Mouse (Mus musculus) kidney, adult 2 months (tissue): ENCODE data around the gene Gm7534. TPM values are rescaled to one million over a fixed set of nuclear protein-coding genes. Genes with fewer than 3 reads are reported as not detected.
"Not testable (repeated sequence)": the region's sequence is repeated elsewhere in the genome, so short reads cannot be mapped to it uniquely, and the experiment has no call there.

ENCODE experiments used
- DNase-seq: peaks from one replicate; pipeline ENCODE4 v3.0.0; 2021
- H3K27ac ChIP-seq: fragments of 200-500 bp; 2 replicates; pipeline ENCODE4 v1.5.1; 2012; ENCODE audit warnings: low read depth, low read length, control low read depth, inconsistent platforms; ENCODE audit not compliant: insufficient read depth
- H3K27me3 ChIP-seq: fragments of 200-500 bp; replicated peaks from 2 replicates; pipeline ENCODE4 v1.6.1; 2012; ENCODE audit warnings: mild to moderate bottlenecking, moderate library complexity, low read length, inconsistent platforms; ENCODE audit not compliant: control insufficient read depth, insufficient read depth
- H3K36me3 ChIP-seq: fragments of 200-500 bp; 2 replicates; pipeline ENCODE4 v1.6.1; 2012; ENCODE audit warnings: mild to moderate bottlenecking, moderate library complexity, low read length, inconsistent platforms; ENCODE audit not compliant: control insufficient read depth, insufficient read depth
- H3K4me1 ChIP-seq: fragments of 200-500 bp; 2 replicates; pipeline ENCODE4 v1.6.1; 2011; ENCODE audit warnings: low read length; ENCODE audit not compliant: control insufficient read depth, insufficient read depth
- H3K4me3 ChIP-seq: fragments of 200-500 bp; 2 replicates; pipeline ENCODE4 v1.5.1; 2011; ENCODE audit warnings: mild to moderate bottlenecking, low read depth, low read length, control low read depth; ENCODE audit not compliant: insufficient read depth
- CTCF ChIP-seq: fragments of 200-500 bp; conservative IDR thresholded peaks from 2 replicates; pipeline ENCODE4 v1.5.1; 2011; ENCODE audit warnings: low read depth, mild to moderate bottlenecking, control low read depth, low read length, moderate library complexity, mixed read lengths; ENCODE audit not compliant: insufficient read depth, insufficient read length
- POLR2A ChIP-seq: fragments of 200-500 bp; IDR thresholded peaks from one replicate; pipeline ENCODE4 v1.6.1; 2011; ENCODE audit warnings: low read depth, low read length, control low read depth
- WGBS: fragments of 180-500 bp; shearing (Covaris S2); methylation state at CpG from one replicate; pipeline ENCODE4 v1.1.7; 2018; 5-methylcytosine and 5-hydroxymethylcytosine counted together
- polyA plus RNA-seq: library from polyadenylated mRNA; depleted of rRNA; stranded (reverse); fragments of >200 nt; gene quantifications from 2 replicates; pipeline ENCODE4 v1.2.3, GENCODE M21; 2012; rRNA removed

Gene Gm7534
- polyA plus RNA-seq, 1 experiment: not detected

GRCm38 (mm10) chr4:134156744-134157143 is 46.1 kb downstream of the Gm7534 start:
- Histone ChIP-seq H3K4me3 (no peak overlapping the region), H3K4me1 (peaks cover 16% of the 10 kb centered on the region), H3K27ac (no peak overlapping the region), H3K36me3 (no peaks in the 10 kb centered on the region; the same call in 1 of the 2 replicates), H3K27me3 (no peaks in the 10 kb centered on the region)
- no peak for DNase-seq
- TF ChIP-seq POLR2A: no peak
- TF ChIP-seq CTCF: no peak
- WGBS: 55% methylated on average over 8 of the region's 8 CpGs

GRCm38 (mm10) chr4:134155961-134156465 is 46.8 kb downstream of the Gm7534 start:
- no peak for TF ChIP-seq CTCF
- TF ChIP-seq POLR2A: no peak
- H3K4me1 ChIP-seq: peaks cover 23% of the 10 kb centered on the region
- no peak for DNase-seq
- no peaks in the 10 kb centered on the region for H3K27me3 ChIP-seq
- peaks cover 5% of the 10 kb centered on the region; the same call in 1 of the 2 replicates for H3K36me3 ChIP-seq
- H3K27ac ChIP-seq: no peak overlapping the region
- 90% methylated on average over 10 of the region's 10 CpGs for WGBS
- no peak overlapping the region for H3K4me3 ChIP-seq

GRCm38 (mm10) chr4:134155531-134155930 is 47.3 kb downstream of the Gm7534 start:
- Histone ChIP-seq H3K27ac (no peak overlapping the region), H3K36me3 (peaks cover 5% of the 10 kb centered on the region; the same call in 1 of the 2 replicates), H3K27me3 (no peaks in the 10 kb centered on the region), H3K4me1 (peaks cover 23% of the 10 kb centered on the region), H3K4me3 (no peak overlapping the region)
- TF ChIP-seq CTCF: no peak
- no peak for TF ChIP-seq POLR2A
- 89% methylated on average over 6 of the region's 6 CpGs for WGBS
- no peak for DNase-seq

GRCm38 (mm10) chr4:134154354-134154753 is 48.5 kb downstream of the Gm7534 start:
- peak; percentile 90 for DNase-seq
- Histone ChIP-seq H3K4me3 (peak overlapping the region; percentile 20), H3K27ac (peak overlapping the region; percentile 79)

GRCm38 (mm10) chr4:134153656-134154055 is 49.1 kb downstream of the Gm7534 start:
- no peak for TF ChIP-seq POLR2A
- no peak for TF ChIP-seq CTCF
- Histone ChIP-seq H3K4me3 (peak overlapping the region; percentile 8; the same call in 1 of the 2 replicates), H3K36me3 (peaks cover 5% of the 10 kb centered on the region; the same call in 1 of the 2 replicates), H3K27ac (peak overlapping the region; percentile 79), H3K27me3 (no peaks in the 10 kb centered on the region), H3K4me1 (peaks cover 17% of the 10 kb centered on the region)
- WGBS: 73% methylated on average over 3 of the region's 3 CpGs
- DNase-seq: peak; percentile 50

More at GRCm38 (mm10) chr4:134154354-134154753, 48.5 kb downstream of the Gm7534 start:
- Histone ChIP-seq H3K27me3 (no peaks in the 10 kb centered on the region), H3K36me3 (peaks cover 5% of the 10 kb centered on the region; the same call in 1 of the 2 replicates), H3K4me1 (peaks cover 23% of the 10 kb centered on the region)
- WGBS: 52% methylated on average over 3 of the region's 3 CpGs
- TF ChIP-seq CTCF: no peak
- peak; percentile 13 for TF ChIP-seq POLR2A

GRCm38 (mm10) chr4:134152112-134152511 is 50.7 kb downstream of the Gm7534 start:
- DNase-seq: peak; percentile 86
- H3K36me3 ChIP-seq: peaks cover 5% of the 10 kb centered on the region
- no peak overlapping the region for H3K4me3 ChIP-seq
- H3K27me3 ChIP-seq: no peaks in the 10 kb centered on the region
- TF ChIP-seq POLR2A: no peak
- TF ChIP-seq CTCF: no peak
- WGBS: 40% methylated on average over 3 of the region's 3 CpGs
- H3K4me1 ChIP-seq: peaks cover 13% of the 10 kb centered on the region
- H3K27ac ChIP-seq: peak overlapping the region; percentile 76

- no peak overlapping the region for H3K4me3 ChIP-seq
- WGBS: 89% methylated on average over 4 of the region's 4 CpGs
Observed at GRCm38 (mm10) chr4:134149389-134149788, 53.4 kb downstream of the Gm7534 start.

GRCm38 (mm10) chr4:134144297-134144696 is 58.5 kb downstream of the Gm7534 start:
- 98% methylated on average over 5 of the region's 5 CpGs for WGBS
- H3K4me3 ChIP-seq, H3K36me3 ChIP-seq, H3K4me1 ChIP-seq, DNase-seq, H3K27ac ChIP-seq, H3K27me3 ChIP-seq: not testable (repeated sequence)

More at GRCm38 (mm10) chr4:134149389-134149788, 53.4 kb downstream of the Gm7534 start:
- no peak overlapping the region for H3K27ac ChIP-seq
- no peaks in the 10 kb centered on the region for H3K27me3 ChIP-seq
- TF ChIP-seq CTCF: no peak
- no peak for TF ChIP-seq POLR2A
- peaks cover 5% of the 10 kb centered on the region for H3K36me3 ChIP-seq
- H3K4me1 ChIP-seq: peaks cover 10% of the 10 kb centered on the region
- DNase-seq: no peak

Other genes starting within 250 kb of the Gm7534 start
- gene Hmgn2, start 234.4 kb downstream of the Gm7534 start, polyA plus RNA-seq: 12.2 and 21.9 TPM in 2 replicates
- gene Dhdds, start 202.1 kb downstream of the Gm7534 start, polyA plus RNA-seq: 32.0 and 37.0 TPM in 2 replicates
- not detected in 2 replicates for gene Lin28a, start 184.2 kb downstream of the Gm7534 start, polyA plus RNA-seq
- gene Zfp683, start 149.2 kb downstream of the Gm7534 start, polyA plus RNA-seq: 0.52 and 0.81 TPM in 2 replicates
- 0.69 and 1.0 TPM in 2 replicates for gene Crybg2, start 142.2 kb downstream of the Gm7534 start, polyA plus RNA-seq
- 14.8 and 65.1 TPM in 2 replicates for gene Cd52, start 107.9 kb downstream of the Gm7534 start, polyA plus RNA-seq
- 5.6 and 5.9 TPM in 2 replicates for gene Ubxn11, start 100.4 kb downstream of the Gm7534 start, polyA plus RNA-seq
- gene Sh3bgrl3, start 74.2 kb downstream of the Gm7534 start, polyA plus RNA-seq: 262 and 323 TPM in 2 replicates
- 28.3 and 38.9 TPM in 2 replicates for gene Cep85, start 15.9 kb downstream of the Gm7534 start, polyA plus RNA-seq
- 0.38 and 0.69 TPM in 2 replicates for gene Catsper4, start 24.4 kb upstream of the Gm7534 start, polyA plus RNA-seq
- gene Cnksr1, start 35.4 kb upstream of the Gm7534 start, polyA plus RNA-seq: 14.9 and 17.3 TPM in 2 replicates
- not detected in 2 replicates for gene E130218I03Rik, start 40.7 kb upstream of the Gm7534 start, polyA plus RNA-seq
- gene Zfp593, start 42.6 kb upstream of the Gm7534 start, polyA plus RNA-seq: 6.0 and 6.4 TPM in 2 replicates
- gene Gm30191, start 43.9 kb upstream of the Gm7534 start, polyA plus RNA-seq: 0.27 TPM in 1 of 2 replicates, not detected in the other
- 11.5 and 11.8 TPM in 2 replicates for gene Grrp1, start 51.1 kb upstream of the Gm7534 start, polyA plus RNA-seq
- gene Pdik1l, start 84.9 kb upstream of the Gm7534 start, polyA plus RNA-seq: 3.3 and 3.4 TPM in 2 replicates
- 4.2 and 7.4 TPM in 2 replicates for gene Trim63, start 112.1 kb upstream of the Gm7534 start, polyA plus RNA-seq
- 32.3 and 33.3 TPM in 2 replicates for gene Slc30a2, start 140.2 kb upstream of the Gm7534 start, polyA plus RNA-seq
- gene Extl1, start 180.8 kb upstream of the Gm7534 start, polyA plus RNA-seq: 1.1 and 1.3 TPM in 2 replicates
- gene Pafah2, start 193.3 kb upstream of the Gm7534 start, polyA plus RNA-seq: 96.9 and 102 TPM in 2 replicates